Mouse (Mus musculus): ENCODE data around the gene Yap1. TPM values are rescaled to one million over a fixed set of nuclear protein-coding genes. Genes with fewer than 3 reads are reported as not detected.
"Not testable (repeated sequence)": the region's sequence is repeated elsewhere in the genome, so short reads cannot be mapped to it uniquely, and the experiment has no call there.

Yap1 gene
- polyA plus RNA-seq, 1 experiment = 0.99 TPM

GRCm38 (mm10) chr9:7903262-7903661 is 101.1 kb downstream of the Yap1 start:
- no peak overlapping the region for H3K27ac ChIP-seq (ENCODE audit: insufficient read depth, low read depth, low read length)
- no peak for TF ChIP-seq POLR2A (IDR thresholded peaks at IDR 0.05; ENCODE audit: borderline replicate concordance, low read depth, low read length)
- TF ChIP-seq CTCF (IDR thresholded peaks at IDR 0.05; ENCODE audit: low read depth, low read length) = no peak
- no peak overlapping the region for H3K4me3 ChIP-seq (ENCODE audit: insufficient read depth, low read length)
- H3K4me1 ChIP-seq (ENCODE audit: control insufficient read depth, insufficient read depth, low read length) = no peaks in the 10 kb centered on the region

GRCm38 (mm10) chr9:7902311-7902710 is 102.1 kb downstream of the Yap1 start:
- H3K27ac ChIP-seq (ENCODE audit: insufficient read depth, low read depth, low read length) = no peak overlapping the region
- TF ChIP-seq POLR2A (IDR thresholded peaks at IDR 0.05; ENCODE audit: borderline replicate concordance, low read depth, low read length) (no peak), CTCF (IDR thresholded peaks at IDR 0.05; ENCODE audit: low read depth, low read length) (no peak)
- no peaks in the 10 kb centered on the region for H3K4me1 ChIP-seq (ENCODE audit: control insufficient read depth, insufficient read depth, low read length)

GRCm38 (mm10) chr9:7900965-7901364 is 103.4 kb downstream of the Yap1 start:
- H3K4me1 ChIP-seq (ENCODE audit: control insufficient read depth, insufficient read depth, low read length) = no peaks in the 10 kb centered on the region
- TF ChIP-seq CTCF (IDR thresholded peaks at IDR 0.05; ENCODE audit: low read depth, low read length) (no peak), POLR2A (IDR thresholded peaks at IDR 0.05; ENCODE audit: borderline replicate concordance, low read depth, low read length) (no peak)
- no peak overlapping the region for H3K4me3 ChIP-seq (ENCODE audit: insufficient read depth, low read length)
- H3K27ac ChIP-seq (ENCODE audit: insufficient read depth, low read depth, low read length) = no peak overlapping the region

More at GRCm38 (mm10) chr9:7902311-7902710, 102.1 kb downstream of the Yap1 start:
- H3K4me3 ChIP-seq (ENCODE audit: insufficient read depth, low read length) = no peak overlapping the region

- Histone ChIP-seq H3K4me3 (ENCODE audit: insufficient read depth, low read length) (no peak overlapping the region), H3K27ac (ENCODE audit: insufficient read depth, low read depth, low read length) (no peak overlapping the region), H3K4me1 (ENCODE audit: control insufficient read depth, insufficient read depth, low read length) (no peaks in the 10 kb centered on the region)
- TF ChIP-seq CTCF (IDR thresholded peaks at IDR 0.05; ENCODE audit: low read depth, low read length) (peak; percentile 59), POLR2A (IDR thresholded peaks at IDR 0.05; ENCODE audit: borderline replicate concordance, low read depth, low read length) (no peak)
Observed at GRCm38 (mm10) chr9:7897502-7897901, 106.9 kb downstream of the Yap1 start.

GRCm38 (mm10) chr9:7891796-7892195 is 112.6 kb downstream of the Yap1 start:
- H3K27ac ChIP-seq (ENCODE audit: insufficient read depth, low read depth, low read length); H3K4me1 ChIP-seq (ENCODE audit: control insufficient read depth, insufficient read depth, low read length); H3K4me3 ChIP-seq (ENCODE audit: insufficient read depth, low read length): not testable (repeated sequence)

- no peaks in the 10 kb centered on the region for H3K4me1 ChIP-seq (ENCODE audit: control insufficient read depth, insufficient read depth, low read length)
- H3K27ac ChIP-seq (ENCODE audit: insufficient read depth, low read depth, low read length) = no peak overlapping the region
- H3K4me3 ChIP-seq (ENCODE audit: insufficient read depth, low read length) = no peak overlapping the region
- TF ChIP-seq CTCF (IDR thresholded peaks at IDR 0.05; ENCODE audit: low read depth, low read length) (no peak), POLR2A (IDR thresholded peaks at IDR 0.05; ENCODE audit: borderline replicate concordance, low read depth, low read length) (no peak)
Observed at GRCm38 (mm10) chr9:7891177-7891576, 113.2 kb downstream of the Yap1 start.

GRCm38 (mm10) chr9:7884346-7884745 is 120.0 kb downstream of the Yap1 start:
- H3K4me1 ChIP-seq (ENCODE audit: control insufficient read depth, insufficient read depth, low read length) = no peaks in the 10 kb centered on the region
- no peak for TF ChIP-seq CTCF (IDR thresholded peaks at IDR 0.05; ENCODE audit: low read depth, low read length)
- TF ChIP-seq POLR2A (IDR thresholded peaks at IDR 0.05; ENCODE audit: borderline replicate concordance, low read depth, low read length) = no peak
- H3K27ac ChIP-seq (ENCODE audit: insufficient read depth, low read depth, low read length) = no peak overlapping the region
- no peak overlapping the region for H3K4me3 ChIP-seq (ENCODE audit: insufficient read depth, low read length)

- Histone ChIP-seq H3K4me1 (ENCODE audit: control insufficient read depth, insufficient read depth, low read length) (no peaks in the 10 kb centered on the region; the same call in 1 of the 2 replicates), H3K4me3 (ENCODE audit: insufficient read depth, low read length) (no peak overlapping the region), H3K27ac (ENCODE audit: insufficient read depth, low read depth, low read length) (no peak overlapping the region)
- no peak for TF ChIP-seq CTCF (IDR thresholded peaks at IDR 0.05; ENCODE audit: low read depth, low read length)
- no peak for TF ChIP-seq POLR2A (IDR thresholded peaks at IDR 0.05; ENCODE audit: borderline replicate concordance, low read depth, low read length)
Observed at GRCm38 (mm10) chr9:7882304-7882865, 122.0 kb downstream of the Yap1 start.

Other genes with a start within 250 kb of the Yap1 start
- gene Tmem123, start 240.6 kb downstream of the Yap1 start, polyA plus RNA-seq (2012; ENCODE audit: insufficient read depth, insufficient read length, missing spikeins) = 114 and 120 TPM in 2 replicates
- gene Birc2, start 167.5 kb downstream of the Yap1 start, polyA plus RNA-seq (2012; ENCODE audit: insufficient read depth, insufficient read length, missing spikeins) = 22.5 and 24.9 TPM in 2 replicates
- 157 and 171 TPM in 2 replicates for gene Birc3, start 131.4 kb downstream of the Yap1 start, polyA plus RNA-seq (2012; ENCODE audit: insufficient read depth, insufficient read length, missing spikeins)
- 0.51 TPM in 1 of 2 replicates, not detected in the other for gene Cfap300, start 38.2 kb upstream of the Yap1 start, polyA plus RNA-seq (2012; ENCODE audit: insufficient read depth, insufficient read length, missing spikeins)
- not detected in 2 replicates for gene Cep126, start 129.7 kb upstream of the Yap1 start, polyA plus RNA-seq (2012; ENCODE audit: insufficient read depth, insufficient read length, missing spikeins)